Mouse (Mus musculus): ENCODE measurements around the gene Snai3.
A peak's percentile ranks its signal among the peaks of the same experiment; 100 is the strongest.

The Snai3 gene

GRCm38 (mm10) chr8:122459218-122459900 is 1.2 kb downstream of the Snai3 start:
- no peak for DNase-seq

- no peak for DNase-seq
These were observed 3.4 kb downstream of the Snai3 start for GRCm38 (mm10) chr8:122457171-122457570.

GRCm38 (mm10) chr8:122454409-122454808 is 6.1 kb downstream of the Snai3 start:
- no peak for DNase-seq

- DNase-seq = no peak
These were observed 8.4 kb downstream of the Snai3 start for GRCm38 (mm10) chr8:122452154-122452553.

- DNase-seq = no peak
These were observed 9.3 kb downstream of the Snai3 start for GRCm38 (mm10) chr8:122451161-122451703.

GRCm38 (mm10) chr8:122445203-122445602 is 15.3 kb downstream of the Snai3 start:
- DNase-seq = no peak

- DNase-seq = peak; percentile 91
These were observed 16.3 kb downstream of the Snai3 start for GRCm38 (mm10) chr8:122444058-122444748.

- peak; percentile 98 for DNase-seq
These were observed 17.1 kb downstream of the Snai3 start, which contains the start of gene Mvd for GRCm38 (mm10) chr8:122443262-122444006. Mvd (minus strand) TSS chr8:122443422.

- no peak for DNase-seq
These were observed 17.8 kb downstream of the Snai3 start for GRCm38 (mm10) chr8:122442781-122443180.

- DNase-seq = no peak
These were observed 18.2 kb downstream of the Snai3 start for GRCm38 (mm10) chr8:122442356-122442755.

GRCm38 (mm10) chr8:122441326-122441725 is 19.2 kb downstream of the Snai3 start:
- no peak for DNase-seq

- no peak for DNase-seq
These were observed 21.2 kb downstream of the Snai3 start for GRCm38 (mm10) chr8:122439336-122439735.

- no peak for DNase-seq
These were observed 22.7 kb downstream of the Snai3 start for GRCm38 (mm10) chr8:122437708-122438331.

- no peak for DNase-seq
These were observed 23.9 kb downstream of the Snai3 start for GRCm38 (mm10) chr8:122436586-122437125.

- DNase-seq = no peak
These were observed 24.4 kb downstream of the Snai3 start for GRCm38 (mm10) chr8:122436146-122436545.

- no peak for DNase-seq
These were observed 25.2 kb downstream of the Snai3 start for GRCm38 (mm10) chr8:122435375-122435774.

- DNase-seq = no peak
These were observed 27.1 kb downstream of the Snai3 start for GRCm38 (mm10) chr8:122433269-122433905.

- DNase-seq = peak; percentile 85
These were observed 27.9 kb downstream of the Snai3 start, which contains the start of gene Cyba for GRCm38 (mm10) chr8:122432443-122433268. Cyba (minus strand) TSS chr8:122432930.

GRCm38 (mm10) chr8:122431694-122432442 is 28.7 kb downstream of the Snai3 start:
- DNase-seq = peak; percentile 64

GRCm38 (mm10) chr8:122430646-122431045 is 29.9 kb downstream of the Snai3 start:
- peak; percentile 53 for DNase-seq
